Mouse (Mus musculus) spleen, adult 12 weeks (tissue): ENCODE data around the gene P2ry12.

Source experiments
- DNase-seq: peaks from one replicate; pipeline ENCODE4 v3.0.0; 2022; ENCODE audit warnings: low spot score

P2ry12 gene

DNA sequence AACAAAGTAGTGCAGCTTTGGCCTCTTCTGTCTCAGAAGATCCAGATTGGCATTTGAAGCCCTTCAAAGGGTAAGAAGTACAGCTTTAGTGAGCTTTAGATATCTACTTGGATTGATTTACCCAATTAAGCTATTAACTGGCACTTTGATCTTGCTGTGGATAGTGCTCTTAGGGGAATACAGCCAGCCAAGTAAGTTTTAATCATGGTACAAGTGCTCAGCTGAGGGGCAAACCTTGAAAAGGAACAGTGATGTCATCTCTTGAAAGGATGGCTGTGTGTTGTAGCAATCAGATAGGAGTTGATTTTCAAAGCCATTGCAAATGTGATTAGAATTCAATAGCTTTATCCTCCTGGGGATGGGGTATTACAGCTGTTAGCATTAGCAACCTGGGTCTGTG lies 80.5 kb downstream of the P2ry12 start:
- DNase-seq, result no peak

DNA sequence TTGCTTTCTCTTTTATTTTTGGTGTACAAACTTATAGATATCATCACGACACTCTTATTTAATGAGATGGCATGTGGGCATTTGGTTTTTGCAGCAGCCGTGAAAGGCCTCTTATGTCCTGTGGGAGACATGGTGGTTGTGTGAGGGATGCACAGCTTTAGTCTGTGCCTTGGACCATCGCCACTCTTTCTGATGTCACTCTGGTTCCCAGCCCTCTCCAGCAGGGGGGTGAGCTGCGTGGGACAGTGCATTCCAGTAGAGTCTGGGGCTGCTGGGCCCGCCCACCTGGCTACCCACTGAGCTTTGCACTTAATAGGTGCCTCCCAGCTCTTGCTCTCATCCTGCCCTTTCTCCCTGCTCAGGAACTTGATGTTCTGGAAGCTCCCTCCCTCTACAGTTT lies 81.5 kb downstream of the P2ry12 start:
- DNase-seq, result no peak

DNA sequence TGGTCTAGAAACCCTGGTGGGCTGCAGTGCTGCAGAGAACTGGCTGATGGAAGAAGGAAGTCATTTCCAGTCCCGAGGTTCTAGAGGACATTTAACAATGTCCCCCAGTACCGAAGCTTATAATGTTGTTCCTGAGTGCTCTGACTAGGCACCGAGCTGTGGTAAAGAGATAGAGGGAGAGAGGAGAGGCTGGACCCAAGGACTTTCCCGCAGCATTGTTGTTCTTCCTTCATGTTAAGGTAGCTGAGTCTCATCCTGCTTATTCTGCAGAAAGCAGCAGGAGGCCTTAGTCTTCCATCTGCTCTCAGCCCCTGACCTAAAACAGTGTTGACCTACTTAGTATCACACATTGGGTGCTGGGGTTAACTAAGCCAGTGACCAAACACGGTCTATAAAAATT lies 85.8 kb downstream of the P2ry12 start:
- no peak for DNase-seq

DNA sequence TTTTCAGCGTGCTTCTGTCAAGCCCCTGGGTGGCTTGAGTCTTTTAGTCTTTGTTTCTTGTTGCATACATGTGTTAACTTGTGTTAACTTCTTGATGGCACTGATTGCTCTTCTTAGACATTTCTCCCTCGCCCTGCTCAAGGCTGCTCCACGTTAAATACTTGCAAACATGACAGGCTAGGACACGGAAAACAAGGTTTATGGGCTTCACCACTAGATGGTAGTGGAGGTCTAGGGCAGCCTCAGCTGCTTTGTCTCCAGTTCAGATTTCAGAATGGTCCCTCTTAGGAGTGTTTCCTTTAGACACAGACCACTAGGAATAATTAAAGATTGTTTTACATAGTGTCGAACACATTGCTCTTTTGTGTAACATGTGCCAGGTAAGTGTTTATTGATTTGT lies 87.4 kb downstream of the P2ry12 start:
- DNase-seq, result no peak

DNA sequence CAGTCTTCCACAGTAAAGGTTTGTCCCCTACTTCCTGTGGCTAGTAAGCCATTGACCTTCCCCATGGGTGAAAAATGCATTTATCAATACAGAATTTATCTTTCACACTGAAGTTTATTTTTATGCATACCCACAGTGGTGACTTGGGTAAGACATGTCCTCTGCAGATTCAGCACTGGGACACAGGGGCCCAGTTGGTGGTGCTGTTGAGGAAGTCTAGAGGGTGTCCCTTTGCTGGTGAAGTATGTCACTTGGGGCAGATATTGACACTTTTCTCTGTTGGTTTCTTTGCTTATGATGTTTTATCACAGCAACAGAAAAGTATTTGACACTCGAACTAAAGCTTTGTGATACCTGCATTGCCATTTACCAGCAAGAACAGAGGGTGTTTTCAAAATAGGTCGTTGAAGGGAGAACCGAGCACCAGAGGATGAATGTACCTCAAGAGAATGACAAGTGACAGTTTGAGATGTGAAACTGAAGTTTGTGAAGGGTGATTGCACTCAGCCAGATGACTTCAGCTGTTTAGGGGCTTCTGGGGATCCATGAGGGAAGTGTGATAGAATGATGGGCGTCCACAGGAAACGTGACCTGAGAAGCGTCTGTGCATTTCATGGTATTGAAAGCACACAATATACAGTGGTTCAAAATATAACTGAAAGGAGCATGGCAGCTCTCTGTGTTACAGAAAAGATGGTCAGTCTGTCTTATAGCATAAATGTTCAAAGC lies 88.1 kb downstream of the P2ry12 start:
- no peak for DNase-seq

- no peak for DNase-seq
Measured at GRCm38 (mm10) chr3:59169921-59170627, 92.6 kb downstream of the P2ry12 start.

DNA sequence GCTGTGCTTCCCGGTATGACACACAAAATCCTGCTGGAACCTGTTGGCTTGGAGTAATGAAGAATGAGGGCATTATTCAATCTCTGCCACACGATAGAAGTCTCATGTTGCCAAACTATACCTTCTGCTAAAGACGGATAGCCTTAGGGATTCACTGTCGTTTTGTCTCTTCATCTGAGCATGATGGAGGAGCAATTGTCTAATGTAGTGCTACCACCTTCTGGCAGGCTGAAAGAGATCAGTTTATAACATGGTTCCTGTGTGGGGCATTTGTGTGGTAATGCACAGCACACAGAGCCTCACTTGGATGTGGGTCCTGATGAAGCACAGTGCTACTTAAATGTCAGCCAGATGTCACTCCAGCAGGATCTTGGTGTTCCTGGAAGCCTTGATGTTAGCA lies 93.5 kb downstream of the P2ry12 start:
- DNase-seq, result no peak

DNA sequence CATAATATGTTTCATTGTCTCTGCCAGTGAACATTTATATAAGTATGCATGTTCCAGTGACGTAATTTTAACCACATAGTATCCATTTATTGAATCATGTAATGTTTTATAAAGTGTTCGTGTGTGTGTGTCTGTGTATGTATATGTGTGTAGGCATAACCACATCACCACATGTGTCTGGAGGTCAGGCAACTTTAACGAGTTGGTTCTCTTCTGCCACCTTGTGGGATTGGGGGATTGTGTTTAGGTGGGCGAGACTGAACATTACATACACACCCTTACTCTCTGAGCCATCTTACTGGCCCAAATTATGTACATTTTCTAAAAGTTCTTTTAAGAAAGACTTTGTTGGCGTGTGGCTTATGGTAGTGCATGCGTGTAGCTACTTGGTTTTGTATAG lies 94.2 kb downstream of the P2ry12 start:
- DNase-seq, result no peak

GRCm38 (mm10) chr3:59167417-59168054 lies 95.1 kb downstream of the P2ry12 start:
- no peak for DNase-seq
